In the genomic region with DNA sequence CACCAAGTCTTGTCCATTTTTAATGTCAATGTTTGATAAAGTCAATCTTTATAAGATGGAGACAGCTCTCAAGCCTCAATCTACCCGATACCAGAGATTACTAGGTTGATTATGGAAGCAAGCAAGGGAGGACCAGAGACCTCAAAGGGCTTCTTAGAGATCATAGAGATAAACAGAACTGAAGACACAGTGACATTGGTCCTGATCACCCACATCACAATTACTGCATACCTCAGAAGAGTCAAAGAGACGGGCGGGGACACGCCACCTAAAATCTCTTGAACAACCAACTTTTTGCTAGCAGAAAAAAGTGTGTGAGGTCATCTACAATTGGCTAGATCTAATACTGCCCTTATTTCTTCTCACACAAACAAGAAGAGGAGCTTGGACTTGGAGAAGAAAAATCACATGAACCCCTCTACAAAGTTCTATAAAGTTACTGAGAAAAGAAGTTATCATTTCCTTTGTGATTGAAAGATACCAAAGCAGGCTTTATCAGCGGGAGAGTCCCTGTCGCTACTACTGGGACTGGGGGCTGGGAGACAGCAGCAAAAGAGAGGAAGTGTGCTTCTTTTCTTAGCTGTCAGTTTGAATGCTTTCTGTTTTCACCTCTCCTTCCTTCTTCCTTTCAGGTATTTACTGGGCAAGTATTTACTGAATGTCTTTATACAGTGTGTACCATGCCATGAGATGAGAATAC, we compare ENCODE assay signal across 34 mouse cellular contexts. TPM values are rescaled to one million over a fixed set of nuclear protein-coding genes. Genes with fewer than 3 reads are reported as not detected.
DNase-seq lines count a peak whose midpoint lies in the region; ATAC-seq and TF ChIP-seq lines count a peak whose summit lies in the region.
"Had no signal": no experiment of that assay in that cellular context is flagged by ENCODE, and none has a peak within 500 bp of the region (broad histone marks: within the 10 kb centered on the region; RNA-seq: fewer than 3 reads in every experiment).

No protein-coding gene starts in this region.

- peak overlapping the region in 2 of 3 experiments; percentile 19 to 31 for H3K4me3 ChIP-seq in CH12.LX (replicated peaks in 1 of 3; ENCODE audit: low read depth in 2 of 3, low read length in 2 of 3, poor library complexity in 1 of 3)
- H3K4me3 ChIP-seq in lung, adult 2 months (replicated peaks; ENCODE audit: extremely low read depth, low read depth, low read length): no peak overlapping the region
- H3K4me3 ChIP-seq: embryonic facial prominence, embryonic 12.5 days; forebrain, embryonic 15.5 days; heart, adult 2 months; heart, embryonic 12.5 days; hindbrain, embryonic 13.5 days; kidney, embryonic 15.5 days; limb, embryonic 10.5 days; limb, embryonic 15.5 days; midbrain, embryonic 10.5 days; neural tube, embryonic 13.5 days had no signal

- H3K9me3 ChIP-seq in CH12.LX (replicated peaks; ENCODE audit: low read length): no peaks in the 10 kb centered on the region
- H3K9me3 ChIP-seq: embryonic facial prominence, embryonic 12.5 days; forebrain, embryonic 15.5 days; heart, embryonic 12.5 days; hindbrain, embryonic 13.5 days; kidney, embryonic 15.5 days; limb, embryonic 10.5 days; limb, embryonic 15.5 days; midbrain, embryonic 10.5 days; neural tube, embryonic 13.5 days had no signal

- H3K36me3 ChIP-seq in CH12.LX (replicated peaks in 1 of 2; ENCODE audit: control insufficient read depth in 1 of 2, insufficient read depth in 1 of 2, low read length in 1 of 2): peaks cover 0 to 29% of the 10 kb centered on the region in 2 experiments
- H3K36me3 ChIP-seq: embryonic facial prominence, embryonic 12.5 days; forebrain, embryonic 15.5 days; heart, embryonic 12.5 days; hindbrain, embryonic 13.5 days; kidney, embryonic 15.5 days; limb, embryonic 10.5 days; limb, embryonic 15.5 days; midbrain, embryonic 10.5 days; neural tube, embryonic 13.5 days had no signal

- TF ChIP-seq POLR2A in CH12.LX (IDR thresholded peaks at IDR 0.05; ENCODE audit: low read depth, low read length): no peak
- no peak for TF ChIP-seq POLR2A in lung, adult 2 months (IDR thresholded peaks at IDR 0.05; ENCODE audit: borderline replicate concordance, extremely low read depth, low read depth, low read length)

- DNase-seq in thymus, postnatal 25 days: peak; percentile 10
- no peak for DNase-seq in thymus, postnatal 10 days (ENCODE audit: low spot score in 2 of 2)
- DNase-seq in CH12.LX (ENCODE audit: extremely low read depth): peak; percentile 61
- no peak for DNase-seq in lung, adult 2 months
- DNase-seq in lung, postnatal 36 days: no peak
- DNase-seq in layer of hippocampus, postnatal 25 days (ENCODE audit: extremely low spot score in 1 of 2, low spot score in 1 of 2): no peak
- DNase-seq: adrenal gland, postnatal 25 days; cerebellum, adult 11-12 months; cerebellum, adult 9-11 months; embryo, embryonic 11 days; gastrocnemius, postnatal 36 days; heart, adult 2 months; heart, postnatal 4 days; kidney, adult 18-20 months; kidney, postnatal 25 days; layer of hippocampus, postnatal 36 days; lung, embryonic 14.5 days; lung, postnatal 14 days; right cerebral cortex, postnatal 4 days; thymus, adult 18-20 months had no signal

- dilution Hi-C loops in CH12.LX (cut with MboI; ENCODE audit: extremely low pct_ligation_motif_present, extremely low pct_unique_long_range_greater_than_20kb, low sequenced_read_pairs): no loop called here

- peak; percentile 77 for TF ChIP-seq EP300 in CH12.LX (IDR thresholded peaks at IDR 0.05; ENCODE audit: low read length)

- peaks cover 9 to 65% of the 10 kb centered on the region in 2 experiments for H3K4me1 ChIP-seq in CH12.LX (ENCODE audit: control insufficient read depth in 1 of 2, insufficient read depth in 2 of 2)
- no peaks in the 10 kb centered on the region for H3K4me1 ChIP-seq in lung, adult 2 months (ENCODE audit: control insufficient read depth, insufficient read depth, low read length)
- H3K4me1 ChIP-seq: embryonic facial prominence, embryonic 12.5 days; forebrain, embryonic 15.5 days; hindbrain, embryonic 13.5 days; kidney, embryonic 15.5 days; limb, embryonic 15.5 days; midbrain, embryonic 10.5 days; neural tube, embryonic 13.5 days had no signal

- no peak for TF ChIP-seq RAD21 in CH12.LX (IDR thresholded peaks at IDR 0.05; ENCODE audit: low read depth, low read length)

- in situ Hi-C loops in CH12.LX (cut with MboI; ENCODE audit: low pct_ligation_motif_present, low pct_unique_long_range_greater_than_20kb, low sequenced_read_pairs): loop anchor here (25.0 kb wide), 2 partner anchors 931 to 1106 kb away; no protein-coding TSS in a partner anchor

- TF ChIP-seq CTCF in CH12.LX (conservative IDR thresholded peaks at IDR 0.05 in 1 of 2, IDR thresholded peaks at IDR 0.05 in 1 of 2; ENCODE audit: low read depth in 2 of 2, low read length in 2 of 2): no peak
- TF ChIP-seq CTCF in lung, adult 2 months (IDR thresholded peaks at IDR 0.05; ENCODE audit: insufficient read depth, low read length): no peak

- ATAC-seq in granulocyte monocyte progenitor cell, adult 5-6 weeks (replicated peaks; ENCODE audit: poor library complexity, severe bottlenecking): peak; percentile 27
- ATAC-seq: forebrain, embryonic 15.5 days; midbrain, embryonic 16.5 days had no signal

- H3K27ac ChIP-seq in CH12.LX (ENCODE audit: insufficient read depth, low read depth): peak overlapping the region; percentile 76
- H3K27ac ChIP-seq: embryonic facial prominence, embryonic 12.5 days; forebrain, embryonic 15.5 days; heart, adult 2 months; hindbrain, embryonic 13.5 days; kidney, embryonic 15.5 days; limb, embryonic 10.5 days; limb, embryonic 15.5 days; liver, embryonic 14.5 days; midbrain, embryonic 10.5 days; neural tube, embryonic 13.5 days; stomach, postnatal 0 days had no signal

- peak overlapping the region; percentile 23 for H3K4me2 ChIP-seq in CH12.LX (ENCODE audit: insufficient read depth, low read depth, poor library complexity, severe bottlenecking)
- H3K4me2 ChIP-seq: embryonic facial prominence, embryonic 12.5 days; forebrain, embryonic 15.5 days; heart, embryonic 12.5 days; hindbrain, embryonic 13.5 days; kidney, embryonic 15.5 days; limb, embryonic 15.5 days; lung, embryonic 14.5 days; neural tube, embryonic 13.5 days had no signal

- H3K27me3 ChIP-seq in CH12.LX (replicated peaks): no peaks in the 10 kb centered on the region
- H3K27me3 ChIP-seq: embryonic facial prominence, embryonic 12.5 days; forebrain, embryonic 15.5 days; heart, embryonic 12.5 days; hindbrain, embryonic 13.5 days; kidney, embryonic 15.5 days; limb, embryonic 15.5 days; neural tube, embryonic 13.5 days had no signal

- peak overlapping the region; percentile 33 for H3K9ac ChIP-seq in CH12.LX (ENCODE audit: insufficient read depth, low read depth)
- H3K9ac ChIP-seq: embryonic facial prominence, embryonic 12.5 days; forebrain, embryonic 15.5 days; heart, embryonic 12.5 days; hindbrain, embryonic 13.5 days; kidney, embryonic 15.5 days; limb, embryonic 15.5 days; liver, embryonic 14.5 days; lung, embryonic 14.5 days; neural tube, embryonic 13.5 days had no signal

- H3K79me2 ChIP-seq in CH12.LX (replicated peaks; ENCODE audit: control insufficient read depth, extremely low read depth, insufficient read depth, poor library complexity, severe bottlenecking): peaks cover 5% of the 10 kb centered on the region

- WGBS in lung, adult 2 months: 78% methylated on average over 6 of the region's 6 CpGs

TF ChIP-seq in CH12.LX, 34 proteins besides CTCF, POLR2A, EP300 and RAD21:
- no peak for TF ChIP-seq NELFE (IDR thresholded peaks at IDR 0.05; ENCODE audit: low read depth, low read length)
- peak; percentile 32; the same call in 1 of the 2 replicates for TF ChIP-seq BHLHE40 (IDR thresholded peaks at IDR 0.05; ENCODE audit: low read depth, low read length)
- 0 out of 2 replicates have a peak, but pooled peaks have one; percentile 10 for TF ChIP-seq MEF2A (IDR thresholded peaks at IDR 0.05; ENCODE audit: borderline replicate concordance, low read depth, low read length)
- peak; percentile 67 for TF ChIP-seq ELF1 (IDR thresholded peaks at IDR 0.05; ENCODE audit: low read depth, low read length)
- TF ChIP-seq IRF4 (IDR thresholded peaks at IDR 0.05; ENCODE audit: low read depth, low read length): peak; percentile 81; the same call in 1 of the 2 replicates
- no peak for TF ChIP-seq TBP (conservative IDR thresholded peaks at IDR 0.05; ENCODE audit: low read depth, low read length)
- TF ChIP-seq MXI1 (IDR thresholded peaks at IDR 0.05; ENCODE audit: low read depth, low read length): peak; percentile 17; the same call in 1 of the 2 replicates
- TF ChIP-seq CHD2 (IDR thresholded peaks at IDR 0.05; ENCODE audit: low read length): peak; percentile 79
- no peak for TF ChIP-seq KAT2A (IDR thresholded peaks at IDR 0.05; ENCODE audit: insufficient replicate concordance, low read length)
- no peak for TF ChIP-seq ZMIZ1 (IDR thresholded peaks at IDR 0.05; ENCODE audit: low read depth, low read length)

RNA-seq across cellular contexts. Expression of a gene that starts 28.2 kb away (rescaled TPM):
- 10.5 and 12.5 TPM in 2 replicates for total RNA-seq in CH12.LX (2012; rRNA removed)
- total RNA-seq in CH12.LX (2014; rRNA removed): 12.3 and 13.9 TPM in 2 replicates
- 34.9 and 36.6 TPM in 2 replicates for polyA plus RNA-seq in CH12.LX (2012; ENCODE audit: insufficient read length, low read depth)
- total RNA-seq in granulocyte monocyte progenitor cell, adult 5-6 weeks (2014; fragmentation: Nextera tagmentation): 8.8 and 11.3 TPM in 2 replicates
- 1.9 and 2.3 TPM in 2 replicates for total RNA-seq in granulocyte monocyte progenitor cell, adult 5-6 weeks (2017)
- polyA plus RNA-seq in lung, adult 2 months (2012; rRNA removed): 36.1 and 40.0 TPM in 2 replicates
- 1 to 10 TPM; 2.2 to 2.8 TPM for total RNA-seq in layer of hippocampus, postnatal 25 days (2021)
- total RNA-seq: gastrocnemius, adult 18-20 months; gastrocnemius, postnatal 36 days had no signal
- polyA plus RNA-seq: forebrain, embryonic 15.5 days; hindbrain, embryonic 13.5 days; neural tube, embryonic 13.5 days had no signal

Comparison
In these comparisons a context has a peak if more than half of its experiments do, and no peak if none do; other contexts are left out.
1. DNase-seq: peak in thymus, postnatal 25 days (single experiment) and CH12.LX (single experiment); none in thymus, postnatal 10 days (0 of 2), lung, adult 2 months (single experiment), lung, postnatal 36 days (single experiment) and layer of hippocampus, postnatal 25 days (0 of 2).